Mouse (Mus musculus) heart, embryonic 13.5 days (tissue): ENCODE results near the gene Dpp8. TPM values are rescaled to one million over a fixed set of nuclear protein-coding genes. Genes with fewer than 3 reads are reported as not detected.
"Not testable (repeated sequence)": the region's sequence is repeated elsewhere in the genome, so short reads cannot be mapped to it uniquely, and the experiment has no call there.

Source experiments
- ATAC-seq: fragments of 200-750 bp; cut with Nextera tagmentation; 2 replicates; pipeline ENCODE4 v1.8.0; 2017; ENCODE audit warnings: moderate TSS enrichment; ENCODE audit not compliant: insufficient number of reproducible peaks, low FRiP score, low TSS enrichment; ENCODE audit errors: extremely low read depth
- H3K27ac ChIP-seq: fragments of 300-500 bp; sonication (generic); replicated peaks from 2 replicates; pipeline ENCODE4 v1.5.1; 2015; ENCODE audit warnings: moderate library complexity, mild to moderate bottlenecking, inconsistent platforms
- H3K27me3 ChIP-seq: fragments of 300-500 bp; sonication (generic); replicated peaks from 2 replicates; pipeline ENCODE4 v1.6.1; 2015; ENCODE audit warnings: mild to moderate bottlenecking, inconsistent platforms
- H3K36me3 ChIP-seq: fragments of 300-500 bp; sonication (generic); 2 replicates; pipeline ENCODE4 v1.6.1; 2015; ENCODE audit warnings: mild to moderate bottlenecking, inconsistent platforms
- H3K4me1 ChIP-seq: fragments of 300-500 bp; sonication (generic); 2 replicates; pipeline ENCODE4 v1.6.1; 2015; ENCODE audit warnings: inconsistent platforms
- H3K4me2 ChIP-seq: fragments of 300-500 bp; sonication (generic); 2 replicates; pipeline ENCODE4 v1.6.1; 2015; ENCODE audit warnings: inconsistent platforms, mild to moderate bottlenecking, moderate library complexity
- H3K4me3 ChIP-seq: fragments of 300-500 bp; sonication (generic); 2 replicates; pipeline ENCODE4 v1.5.1; 2015; ENCODE audit warnings: moderate library complexity, mild to moderate bottlenecking, inconsistent platforms
- H3K9ac ChIP-seq: fragments of 300-500 bp; sonication (generic); 2 replicates; pipeline ENCODE4 v1.6.1; 2015; ENCODE audit warnings: inconsistent platforms, mild to moderate bottlenecking, moderate library complexity
- H3K9me3 ChIP-seq: fragments of 300-500 bp; sonication (generic); 2 replicates; pipeline ENCODE4 v1.6.1; 2016; ENCODE audit warnings: inconsistent platforms
- WGBS: fragments of 180-500 bp; shearing (Covaris S2); methylation state at CpG from one replicate; pipeline ENCODE4 v1.1.7; 2015; ENCODE audit warnings: mixed read lengths; 5-methylcytosine and 5-hydroxymethylcytosine counted together
- polyA plus RNA-seq: library from polyadenylated mRNA; unstranded; fragments of >200 nt; fragmentation: Nextera tagmentation; extraction: Ambion mirVana; gene quantifications from 2 replicates; pipeline ENCODE4 v1.2.1, GENCODE M21; 2015

The Dpp8 gene
- polyA plus RNA-seq, result 26.1 and 28.0 TPM in 2 replicates

DNA sequence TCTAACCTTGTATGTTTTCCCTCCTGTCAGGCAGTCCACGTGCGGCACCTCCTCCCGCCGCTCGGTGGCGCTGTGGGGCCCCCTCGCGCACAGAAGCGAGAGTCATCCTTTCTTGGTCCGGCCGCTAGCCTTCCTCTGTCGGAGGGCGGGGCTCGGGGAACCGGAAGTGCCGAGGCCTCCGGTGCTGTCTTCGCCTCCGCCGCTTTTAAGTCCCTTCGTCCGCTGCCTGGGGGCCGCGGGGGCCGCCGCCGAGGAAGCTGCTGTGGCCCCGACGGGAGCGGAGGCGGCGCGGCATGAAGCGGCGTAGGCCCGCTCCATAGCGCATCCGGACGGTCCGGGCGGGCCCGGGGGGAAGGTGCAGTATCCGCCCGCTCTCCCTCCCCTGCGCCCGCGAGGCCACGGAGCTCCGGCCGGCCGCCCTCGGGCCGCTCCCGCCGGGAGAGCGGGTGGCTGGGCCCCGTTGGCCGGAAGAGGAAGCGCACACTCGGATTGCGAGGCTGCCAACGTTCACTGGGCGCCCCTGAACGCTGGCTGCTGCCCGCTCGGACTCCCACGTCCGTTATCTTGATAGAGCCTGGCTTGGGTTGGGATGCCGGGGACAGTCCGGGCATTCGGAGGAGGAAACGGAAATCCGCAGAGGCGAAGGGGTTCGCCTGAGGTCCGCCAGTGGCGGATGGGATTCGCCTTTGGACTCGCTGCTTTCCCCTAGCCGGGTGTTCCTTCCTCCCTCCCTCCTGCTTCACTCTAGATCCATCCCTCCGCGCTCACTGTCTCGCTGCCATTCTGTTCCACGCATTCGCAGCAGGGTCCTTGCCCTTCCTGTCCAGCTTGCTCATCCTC is at the start of gene Dpp8:
Gene Dpp8 (plus strand): TSS at position 146 of the 840 bp plus-strand sequence.
- peak within 1 kb of the TSS; percentile 70 for H3K4me3 ChIP-seq
- H3K27ac ChIP-seq, result peak within 1 kb of the TSS; percentile 90
- peak; percentile 84 for ATAC-seq
- H3K27me3 ChIP-seq, result no peaks in the 10 kb centered on the region
- peak within 1 kb of the TSS; percentile 92 for H3K9ac ChIP-seq
- H3K36me3 ChIP-seq, result peaks cover 25% of the 10 kb centered on the region
- WGBS, result under 1% methylated on average over 79 of the region's 85 CpGs
- no peaks in the 10 kb centered on the region for H3K9me3 ChIP-seq
- H3K4me2 ChIP-seq, result peak within 1 kb of the TSS; percentile 97
- H3K4me1 ChIP-seq, result peaks cover 20% of the 10 kb centered on the region

DNA sequence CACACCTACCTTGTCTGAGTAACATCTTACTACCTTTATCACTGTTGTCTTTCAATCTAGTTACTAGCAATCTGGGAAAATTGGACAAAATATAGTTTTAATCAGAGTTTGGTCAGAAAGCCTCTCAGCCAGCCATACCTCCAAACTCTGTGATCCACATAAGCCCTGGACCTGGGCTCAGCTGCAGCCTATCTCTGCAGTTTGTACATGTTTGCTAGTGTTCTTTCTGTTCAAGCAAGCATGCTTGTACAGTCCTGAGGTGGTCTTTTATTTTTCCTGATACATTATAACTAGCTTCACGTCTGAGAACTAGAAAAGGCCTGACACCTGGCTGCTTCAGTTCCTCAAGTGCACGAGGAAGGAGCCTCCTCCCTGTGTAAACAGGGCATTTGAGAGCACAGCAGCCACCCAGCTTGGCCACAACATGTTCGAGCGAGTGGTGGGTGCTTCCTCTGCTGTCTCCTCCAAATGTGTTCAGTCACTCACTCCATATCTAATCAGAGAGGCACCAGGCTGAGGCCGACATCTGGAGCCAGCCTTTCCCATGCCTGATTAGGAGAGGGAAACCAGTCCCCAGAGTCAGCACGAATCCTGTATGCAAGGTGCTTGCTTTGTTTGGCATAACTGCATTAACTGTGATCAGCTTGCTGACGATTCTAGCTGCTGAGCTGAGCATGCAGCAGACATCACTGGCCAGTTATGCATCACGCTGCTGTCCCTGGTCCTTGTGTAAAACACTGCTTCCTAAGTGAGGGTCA is 47.0 kb upstream of the Dpp8 start:
- peaks cover 46% of the 10 kb centered on the region for H3K4me1 ChIP-seq
- H3K9me3 ChIP-seq, result no peaks in the 10 kb centered on the region
- peak overlapping the region; percentile 24 for H3K4me2 ChIP-seq
- ATAC-seq, result no peak
- peak overlapping the region; percentile 81 for H3K27ac ChIP-seq
- H3K9ac ChIP-seq, result peak overlapping the region; percentile 60
- WGBS, result 14% methylated on average over 8 of the region's 8 CpGs
- no peaks in the 10 kb centered on the region for H3K27me3 ChIP-seq
- H3K36me3 ChIP-seq, result peaks cover 95% of the 10 kb centered on the region
- no peak overlapping the region for H3K4me3 ChIP-seq

DNA sequence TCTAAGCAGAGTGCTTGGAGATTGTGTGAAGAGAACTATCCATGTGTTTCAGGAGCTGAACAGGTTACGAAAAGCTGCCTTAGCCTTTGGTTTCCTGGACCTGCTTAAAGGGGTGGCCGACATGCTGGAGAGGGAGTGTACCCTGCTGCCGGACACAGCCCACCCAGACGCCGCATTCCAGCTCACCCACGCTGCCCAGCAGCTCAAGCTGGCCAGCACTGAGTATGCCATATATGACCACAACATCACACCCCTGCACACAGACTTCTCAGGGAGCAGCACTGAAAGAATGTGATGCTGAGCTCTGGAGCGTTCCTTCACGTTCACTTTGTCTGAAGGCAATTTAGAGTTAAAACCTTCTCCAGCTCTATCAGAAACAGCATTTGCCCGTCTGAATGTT is 46.4 kb upstream of the Dpp8 start:
- 30% methylated on average over 9 of the region's 9 CpGs for WGBS
- Histone ChIP-seq H3K4me1 (peaks cover 49% of the 10 kb centered on the region), H3K4me2 (peak overlapping the region; percentile 24), H3K9ac (peak overlapping the region; percentile 60; the same call in 1 of the 2 replicates), H3K27ac (peak overlapping the region; percentile 81), H3K9me3 (no peaks in the 10 kb centered on the region), H3K27me3 (no peaks in the 10 kb centered on the region), H3K36me3 (peaks cover 95% of the 10 kb centered on the region), H3K4me3 (no peak overlapping the region)
- ATAC-seq, result no peak

DNA sequence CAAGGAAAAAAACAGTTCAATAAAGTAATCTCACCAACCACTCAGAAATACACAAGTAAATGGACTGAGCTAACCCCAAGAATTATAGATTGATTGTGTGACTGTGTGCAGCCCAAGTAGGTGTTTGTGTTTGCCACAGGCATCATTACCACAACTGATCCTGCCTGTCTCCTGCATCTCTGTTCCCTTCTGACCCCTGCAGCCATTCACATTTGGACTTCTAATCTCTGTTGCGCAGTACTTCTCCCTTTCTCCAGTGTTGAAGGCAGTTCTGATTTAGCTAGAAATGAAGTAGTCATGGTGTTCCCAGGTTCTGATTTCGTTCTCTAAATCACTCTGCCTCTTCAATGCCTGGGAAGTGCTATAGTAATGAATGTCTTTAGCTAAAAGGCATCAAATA is 44.6 kb upstream of the Dpp8 start:
- Histone ChIP-seq H3K4me2 (no peak overlapping the region), H3K36me3 (peaks cover 89% of the 10 kb centered on the region)
- no peak for ATAC-seq

DNA sequence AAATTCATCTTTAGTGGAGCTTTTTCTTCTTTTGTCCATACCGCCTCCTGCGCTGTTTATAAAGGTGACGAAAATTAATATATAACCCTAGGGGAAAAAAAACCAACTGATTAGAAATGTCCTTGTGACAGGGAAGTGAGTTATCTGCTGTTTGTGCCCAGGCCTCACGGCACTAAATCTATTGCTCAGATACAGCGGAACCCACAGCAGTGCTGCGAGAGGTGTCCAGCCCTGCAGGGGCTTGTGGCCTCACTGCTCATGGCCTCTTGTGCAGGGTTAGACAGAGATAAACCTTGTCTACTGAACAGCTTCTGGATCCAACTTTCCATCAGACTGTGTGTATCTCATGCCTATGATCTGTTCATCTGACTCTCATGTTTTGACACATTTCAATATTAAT is 43.8 kb upstream of the Dpp8 start:
- H3K36me3 ChIP-seq, result peaks cover 89% of the 10 kb centered on the region
- no peak overlapping the region for H3K4me2 ChIP-seq
- H3K27ac ChIP-seq, result no peak overlapping the region
- peaks cover 51% of the 10 kb centered on the region for H3K4me1 ChIP-seq
- no peak for ATAC-seq
- H3K9me3 ChIP-seq, result no peaks in the 10 kb centered on the region
- 58% methylated on average over 6 of the region's 6 CpGs for WGBS
- H3K27me3 ChIP-seq, result no peaks in the 10 kb centered on the region
- no peak overlapping the region for H3K4me3 ChIP-seq
- no peak overlapping the region for H3K9ac ChIP-seq

More for the DNA sequence above, 44.6 kb upstream of the Dpp8 start:
- peaks cover 51% of the 10 kb centered on the region for H3K4me1 ChIP-seq
- H3K9ac ChIP-seq, result no peak overlapping the region
- no peaks in the 10 kb centered on the region for H3K9me3 ChIP-seq
- 91% methylated on average over 2 of the region's 2 CpGs for WGBS
- no peaks in the 10 kb centered on the region for H3K27me3 ChIP-seq
- no peak overlapping the region for H3K4me3 ChIP-seq
- H3K27ac ChIP-seq, result no peak overlapping the region

DNA sequence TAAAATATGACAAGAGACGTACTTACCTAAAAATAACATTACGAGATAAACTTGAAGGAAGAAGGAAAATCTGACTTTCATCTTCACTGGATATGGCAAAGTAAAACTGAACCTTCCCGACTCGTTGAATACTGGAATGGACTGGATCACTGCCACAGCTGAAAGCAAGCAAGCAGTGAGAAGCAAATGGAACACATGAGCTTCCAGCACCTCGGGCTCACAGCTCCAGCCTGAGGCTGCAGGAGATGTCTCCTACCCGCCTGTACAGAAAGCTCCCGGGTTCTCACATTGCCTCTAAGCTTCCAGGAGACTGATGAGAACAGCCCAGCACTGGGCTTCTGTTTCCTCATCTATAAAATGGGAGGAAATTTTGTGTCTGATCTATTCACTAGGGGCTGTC is 41.9 kb upstream of the Dpp8 start:
- H3K9me3 ChIP-seq, result no peaks in the 10 kb centered on the region
- H3K9ac ChIP-seq, result no peak overlapping the region
- H3K27ac ChIP-seq, result peak overlapping the region; percentile 43; the same call in 1 of the 2 replicates
- no peak overlapping the region for H3K4me2 ChIP-seq
- H3K4me3 ChIP-seq, result no peak overlapping the region
- H3K36me3 ChIP-seq, result peaks cover 85% of the 10 kb centered on the region
- ATAC-seq, result no peak
- H3K4me1 ChIP-seq, result peaks cover 42% of the 10 kb centered on the region
- WGBS, result 51% methylated on average over 7 of the region's 7 CpGs
- H3K27me3 ChIP-seq, result no peaks in the 10 kb centered on the region

DNA sequence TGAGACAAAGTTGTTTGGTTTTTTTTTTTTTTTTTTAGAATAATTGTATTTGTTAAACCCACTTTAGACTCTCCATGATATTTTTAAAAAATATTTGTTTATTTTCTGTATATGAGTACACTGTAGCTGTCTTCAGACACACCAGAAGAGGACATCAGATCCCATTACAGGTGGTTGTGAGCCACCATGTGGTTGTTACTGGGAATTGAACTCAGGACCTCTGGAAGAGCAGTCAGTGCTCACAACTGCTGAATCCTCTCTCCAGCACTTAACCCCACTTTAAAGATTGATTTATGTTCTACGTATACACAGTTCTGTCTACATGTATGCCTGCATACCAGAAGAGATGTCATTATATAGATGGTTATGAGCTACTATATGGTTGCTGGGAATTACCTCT is 36.8 kb upstream of the Dpp8 start:
- H3K4me1 ChIP-seq, H3K27me3 ChIP-seq, H3K4me2 ChIP-seq, H3K27ac ChIP-seq, ATAC-seq, H3K9me3 ChIP-seq, H3K9ac ChIP-seq, H3K4me3 ChIP-seq: not testable (repeated sequence)
- peaks cover 83% of the 10 kb centered on the region for H3K36me3 ChIP-seq
- whole genome bisulfite sequencing, result 68% methylated on average over 1 of the region's 1 CpGs

DNA sequence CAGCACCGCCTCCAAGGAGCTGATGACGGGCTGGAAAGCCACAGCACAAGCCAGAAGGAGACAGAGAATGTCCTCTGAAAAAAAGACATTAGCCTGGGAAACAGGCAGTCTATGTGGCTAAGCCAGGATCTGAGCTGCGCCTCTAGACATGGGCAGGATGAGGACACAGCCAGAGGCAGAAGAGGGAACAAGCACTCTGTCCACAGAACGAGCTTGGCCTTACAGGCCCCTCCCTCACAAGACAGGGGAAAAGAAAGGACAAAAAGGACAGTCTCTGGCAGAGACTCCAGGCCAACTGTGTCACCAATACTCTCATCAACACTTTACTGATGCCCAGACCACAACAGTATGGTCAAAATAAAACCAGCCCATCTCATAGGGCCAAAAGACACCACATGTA is 30.7 kb upstream of the Dpp8 start:
- WGBS, result 60% methylated on average over 4 of the region's 4 CpGs
- Histone ChIP-seq H3K27ac (no peak overlapping the region), H3K36me3 (peaks cover 86% of the 10 kb centered on the region), H3K9ac (no peak overlapping the region), H3K4me3 (no peak overlapping the region), H3K27me3 (no peaks in the 10 kb centered on the region), H3K9me3 (no peaks in the 10 kb centered on the region), H3K4me1 (0 out of 2 replicates have a peak, but pooled peaks cover 3% of the 10 kb centered on the region), H3K4me2 (no peak overlapping the region)
- no peak for ATAC-seq

DNA sequence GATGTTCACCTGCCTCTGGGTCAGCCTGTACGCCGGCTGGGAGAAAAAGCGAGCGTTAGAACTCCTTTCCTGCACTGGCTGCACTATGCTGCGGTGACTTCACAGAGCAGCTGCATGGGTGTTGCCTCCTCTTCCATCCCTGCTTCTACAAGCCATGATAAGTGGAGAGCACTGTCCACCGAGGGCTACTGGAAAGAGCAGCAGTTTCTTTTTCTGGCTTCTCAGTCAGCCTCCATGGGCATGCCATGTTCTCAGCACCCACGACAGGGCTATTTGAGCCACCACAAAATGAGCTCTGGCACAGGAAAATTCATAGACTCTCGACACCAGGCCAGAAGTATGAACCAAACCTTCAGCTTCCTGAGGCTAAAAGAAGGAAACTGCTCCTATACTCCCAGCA is 26.5 kb upstream of the Dpp8 start:
- Histone ChIP-seq H3K4me1 (peaks cover 7% of the 10 kb centered on the region), H3K27ac (no peak overlapping the region), H3K9ac (no peak overlapping the region), H3K36me3 (peaks cover 76% of the 10 kb centered on the region), H3K4me2 (no peak overlapping the region), H3K9me3 (no peaks in the 10 kb centered on the region), H3K4me3 (no peak overlapping the region), H3K27me3 (no peaks in the 10 kb centered on the region)
- ATAC-seq, result no peak
- 85% methylated on average over 8 of the region's 8 CpGs for WGBS

DNA sequence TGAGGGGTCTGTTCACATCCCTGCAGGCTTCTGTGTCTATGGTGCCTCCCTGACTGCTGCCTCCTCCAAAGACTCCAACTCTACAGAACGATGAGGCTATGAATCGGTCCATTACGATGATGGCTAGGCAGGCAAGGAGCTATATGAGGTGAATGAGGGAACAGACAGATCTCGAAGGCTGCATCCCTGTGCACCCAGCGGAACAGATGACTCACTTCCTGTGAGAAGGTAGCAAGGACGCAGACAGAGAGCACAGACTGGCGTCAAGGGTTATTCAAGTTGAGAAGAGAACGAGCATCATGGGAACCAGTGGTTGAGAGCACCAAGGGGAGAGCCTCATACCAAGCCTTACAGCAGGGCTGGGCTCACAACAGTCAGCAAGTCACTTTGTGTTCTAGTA is 21.6 kb upstream of the Dpp8 start:
- 69% methylated on average over 8 of the region's 8 CpGs for WGBS
- Histone ChIP-seq H3K4me3 (no peak overlapping the region), H3K27me3 (no peaks in the 10 kb centered on the region), H3K9ac (no peak overlapping the region), H3K4me2 (no peak overlapping the region), H3K27ac (no peak overlapping the region), H3K9me3 (no peaks in the 10 kb centered on the region), H3K36me3 (peaks cover 37% of the 10 kb centered on the region), H3K4me1 (peaks cover 14% of the 10 kb centered on the region)
- ATAC-seq, result no peak

DNA sequence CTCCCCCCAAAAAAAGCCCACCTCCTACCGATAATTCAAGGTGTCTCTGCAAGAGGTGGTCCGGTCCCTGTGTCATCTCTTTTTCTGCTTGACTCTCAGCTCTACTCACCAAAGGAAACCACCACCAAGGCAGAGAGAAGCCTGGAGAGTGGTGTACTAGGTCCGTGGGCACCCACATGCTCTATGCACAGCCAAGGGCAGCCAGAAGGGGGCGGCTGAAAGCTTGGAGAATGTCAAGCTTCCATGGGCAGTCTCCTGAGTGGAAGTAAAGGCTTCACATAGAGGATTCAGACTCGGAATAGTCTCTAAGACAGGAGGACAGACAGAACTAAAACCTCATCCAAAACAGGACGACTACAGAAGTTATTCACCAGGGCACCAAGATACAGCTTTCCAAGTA is 20.9 kb upstream of the Dpp8 start:
- H3K4me3 ChIP-seq, result no peak overlapping the region
- H3K9ac ChIP-seq, result no peak overlapping the region
- H3K4me1 ChIP-seq, result peaks cover 21% of the 10 kb centered on the region
- no peaks in the 10 kb centered on the region for H3K9me3 ChIP-seq
- H3K4me2 ChIP-seq, result no peak overlapping the region
- no peaks in the 10 kb centered on the region for H3K27me3 ChIP-seq
- H3K36me3 ChIP-seq, result peaks cover 30% of the 10 kb centered on the region
- WGBS, result 47% methylated on average over 6 of the region's 6 CpGs
- no peak for ATAC-seq
- no peak overlapping the region for H3K27ac ChIP-seq
